In genomic region chrX:11806896-11807252, GRCm38 (mm10) we compare ENCODE assay signal across 8 mouse cellular contexts.
DNase-seq lines count a peak whose midpoint lies in the region; ATAC-seq and TF ChIP-seq lines count a peak whose summit lies in the region.

No protein-coding gene starts in this region.

- peaks cover 99% of the 10 kb centered on the region for H3K27me3 ChIP-seq in heart, embryonic 10.5 days (ENCODE audit: insufficient read depth, poor library complexity, severe bottlenecking)
- peaks cover 91% of the 10 kb centered on the region for H3K27me3 ChIP-seq in forebrain, embryonic 12.5 days
- peaks cover 15% of the 10 kb centered on the region for H3K27me3 ChIP-seq in liver, embryonic 14.5 days (ENCODE audit: control insufficient read depth, insufficient read depth, low read length)

- TF ChIP-seq EP300 in liver, embryonic 14.5 days (IDR thresholded peaks at IDR 0.05; ENCODE audit: low read depth) = no peak

- peak overlapping the region; percentile 45; the same call in 1 of the 2 replicates for H3K9ac ChIP-seq in forebrain, embryonic 12.5 days
- no peak overlapping the region for H3K9ac ChIP-seq in liver, embryonic 14.5 days (replicated peaks)

- peak overlapping the region; percentile 61 for H3K4me2 ChIP-seq in forebrain, embryonic 12.5 days
- peak overlapping the region; percentile 56 for H3K4me2 ChIP-seq in liver, embryonic 14.5 days (ENCODE audit: low read depth)

- H3K9me3 ChIP-seq in heart, embryonic 10.5 days = no peaks in the 10 kb centered on the region
- no peaks in the 10 kb centered on the region for H3K9me3 ChIP-seq in forebrain, embryonic 12.5 days
- no peaks in the 10 kb centered on the region for H3K9me3 ChIP-seq in liver, embryonic 14.5 days (ENCODE audit: control insufficient read depth, low read length)

- TF ChIP-seq CTCF in liver, embryonic 14.5 days (IDR thresholded peaks at IDR 0.05; ENCODE audit: low read depth) = no peak

- peak overlapping the region; percentile 63 for H3K4me3 ChIP-seq in heart, embryonic 10.5 days
- peak overlapping the region; percentile 36 for H3K4me3 ChIP-seq in forebrain, embryonic 12.5 days (replicated peaks)
- peak overlapping the region in 1 of 2 experiments; percentile 38; a peak in 2 of 4 replicates for H3K4me3 ChIP-seq in liver, embryonic 14.5 days (ENCODE audit: insufficient read depth in 1 of 2, low read depth in 2 of 2, low read length in 2 of 2)

- no peak; the same call in 1 of the 2 replicates for ATAC-seq in forebrain, embryonic 12.5 days (ENCODE audit: low FRiP score)
- ATAC-seq in liver, embryonic 14.5 days (ENCODE audit: insufficient read depth) = no peak
- ATAC-seq in megakaryocyte progenitor cell, adult 5-6 weeks (replicated peaks; ENCODE audit: poor library complexity) = no peak

- peaks cover 24% of the 10 kb centered on the region for H3K4me1 ChIP-seq in heart, embryonic 10.5 days
- peaks cover 31% of the 10 kb centered on the region for H3K4me1 ChIP-seq in forebrain, embryonic 12.5 days
- H3K4me1 ChIP-seq in liver, embryonic 14.5 days (replicated peaks; ENCODE audit: control insufficient read depth in 2 of 2, insufficient read depth in 2 of 2, low read length in 1 of 2) = peaks cover 0 to 8% of the 10 kb centered on the region in 2 experiments; a peak in 1 of 4 replicates

- WGBS in heart, embryonic 10.5 days = 5% methylated on average over 22 of the region's 22 CpGs
- WGBS in forebrain, embryonic 12.5 days = 13% methylated on average over 22 of the region's 22 CpGs
- 8% methylated on average over 19 of the region's 22 CpGs for WGBS in liver, embryonic 14.5 days (ENCODE audit: insufficient replicate concordance)

- peak overlapping the region; percentile 89 for H3K27ac ChIP-seq in heart, embryonic 10.5 days
- H3K27ac ChIP-seq in forebrain, embryonic 12.5 days = peak overlapping the region; percentile 78
- H3K27ac ChIP-seq in liver, embryonic 14.5 days = no peak overlapping the region

- no peak for DNase-seq in heart, embryonic 10.5 days (ENCODE audit: low spot score)
- no peak for DNase-seq in heart, adult 9 months (ENCODE audit: low spot score in 2 of 2)
- DNase-seq in CD4-positive helper T cell, adult 2 months (ENCODE audit: low read depth, low spot score) = peak; percentile 11
- no peak for DNase-seq in liver, embryonic 14.5 days (ENCODE audit: low read depth in 3 of 3, low spot score in 3 of 3)
- DNase-seq in urinary bladder, postnatal 25 days (ENCODE audit: low spot score) = no peak
- DNase-seq in retina, embryonic 14.5 days (ENCODE audit: low spot score) = no peak

- no peaks in the 10 kb centered on the region for H3K36me3 ChIP-seq in heart, embryonic 10.5 days
- H3K36me3 ChIP-seq in forebrain, embryonic 12.5 days (replicated peaks) = no peaks in the 10 kb centered on the region
- H3K36me3 ChIP-seq in liver, embryonic 14.5 days (replicated peaks; ENCODE audit: control insufficient read depth, insufficient read depth, low read depth) = no peaks in the 10 kb centered on the region
